ENCODE assay signal across 19 mouse cellular contexts in genomic region chr13:110580166-110580565, GRCm38 (mm10).
DNase-seq lines count a peak whose midpoint lies in the region; ATAC-seq and TF ChIP-seq lines count a peak whose summit lies in the region.
"Had no signal": no experiment of that assay in that cellular context is flagged by ENCODE, and none has a peak within 500 bp of the region (broad histone marks: within the 10 kb centered on the region; RNA-seq: fewer than 3 reads in every experiment).

No protein-coding gene starts in this region.

- TF ChIP-seq CTCF in layer of hippocampus, adult 2 months (conservative IDR thresholded peaks at IDR 0.05), result no peak

- no peak overlapping the region for H3K27ac ChIP-seq in forebrain, embryonic 16.5 days (ENCODE audit: low read length)
- H3K27ac ChIP-seq in forebrain, embryonic 11.5 days (ENCODE audit: low read depth, low read length), result no peak overlapping the region
- peak overlapping the region; percentile 60 for H3K27ac ChIP-seq in layer of hippocampus, adult 2 months
- H3K27ac ChIP-seq: embryonic facial prominence, embryonic 13.5 days; embryonic facial prominence, embryonic 15.5 days; forebrain, embryonic 10.5 days; forebrain, embryonic 13.5 days had no signal

- H3K9me3 ChIP-seq in forebrain, embryonic 16.5 days (ENCODE audit: control insufficient read depth, low read length), result no peaks in the 10 kb centered on the region
- no peaks in the 10 kb centered on the region for H3K9me3 ChIP-seq in forebrain, embryonic 11.5 days (ENCODE audit: control insufficient read depth, low read length)
- H3K9me3 ChIP-seq: embryonic facial prominence, embryonic 13.5 days; embryonic facial prominence, embryonic 15.5 days; forebrain, embryonic 10.5 days; forebrain, embryonic 13.5 days had no signal

- peaks cover 2% of the 10 kb centered on the region; the same call in 1 of the 2 replicates for H3K4me1 ChIP-seq in forebrain, embryonic 16.5 days (replicated peaks; ENCODE audit: control insufficient read depth, insufficient read depth, low read length)
- no peaks in the 10 kb centered on the region for H3K4me1 ChIP-seq in forebrain, embryonic 11.5 days (replicated peaks; ENCODE audit: control insufficient read depth, insufficient read depth, low read length)
- H3K4me1 ChIP-seq: embryonic facial prominence, embryonic 15.5 days had no signal

- H3K4me3 ChIP-seq in forebrain, embryonic 16.5 days (replicated peaks; ENCODE audit: low read length), result no peak overlapping the region
- H3K4me3 ChIP-seq in forebrain, embryonic 11.5 days (ENCODE audit: low read depth, low read length), result no peak overlapping the region
- no peak overlapping the region for H3K4me3 ChIP-seq in layer of hippocampus, adult 2 months
- H3K4me3 ChIP-seq: embryonic facial prominence, embryonic 13.5 days; embryonic facial prominence, embryonic 15.5 days; erythroblast, embryonic 14.5 days; forebrain, embryonic 10.5 days; forebrain, embryonic 13.5 days had no signal

- no peaks in the 10 kb centered on the region for H3K27me3 ChIP-seq in forebrain, embryonic 16.5 days (replicated peaks; ENCODE audit: control insufficient read depth, insufficient read depth, low read length)
- no peaks in the 10 kb centered on the region for H3K27me3 ChIP-seq in forebrain, embryonic 11.5 days (ENCODE audit: control insufficient read depth, insufficient read depth, low read length)
- H3K27me3 ChIP-seq: embryonic facial prominence, embryonic 13.5 days; embryonic facial prominence, embryonic 15.5 days; forebrain, embryonic 13.5 days had no signal

- H3K4me2 ChIP-seq in forebrain, embryonic 16.5 days (ENCODE audit: low read length), result no peak overlapping the region
- H3K4me2 ChIP-seq in forebrain, embryonic 11.5 days (ENCODE audit: low read depth, low read length, severe bottlenecking), result no peak overlapping the region
- H3K4me2 ChIP-seq: embryonic facial prominence, embryonic 13.5 days; embryonic facial prominence, embryonic 15.5 days; forebrain, embryonic 13.5 days had no signal

- DNase-seq in forebrain, embryonic 11.5 days (ENCODE audit: low spot score), result no peak
- no peak for DNase-seq in layer of hippocampus, adult 2 months (ENCODE audit: low spot score in 2 of 2)
- DNase-seq in layer of hippocampus, adult 11-12 months (ENCODE audit: low spot score), result no peak
- DNase-seq: adrenal gland, adult 2 months; adrenal gland, postnatal 10 days; adrenal gland, postnatal 25 days; cerebellum, adult 11 months; cerebellum, adult 18-20 months; cerebellum, adult 8-10 months; cerebellum, adult 9-11 months; cerebellum, postnatal 14 days; cerebellum, postnatal 36 days; embryo, embryonic 11 days had no signal

- ATAC-seq in forebrain, embryonic 16.5 days, result peak; percentile 66; the same call in 1 of the 2 replicates
- no peak for ATAC-seq in forebrain, embryonic 11.5 days (replicated peaks; ENCODE audit: low FRiP score)

- 43% methylated on average over 4 of the region's 4 CpGs for WGBS in forebrain, embryonic 16.5 days
- 84% methylated on average over 4 of the region's 4 CpGs for WGBS in forebrain, embryonic 11.5 days

- H3K9ac ChIP-seq in forebrain, embryonic 16.5 days (replicated peaks; ENCODE audit: low read depth, low read length), result no peak overlapping the region
- H3K9ac ChIP-seq in forebrain, embryonic 11.5 days (ENCODE audit: low read length), result no peak overlapping the region
- H3K9ac ChIP-seq: embryonic facial prominence, embryonic 13.5 days; embryonic facial prominence, embryonic 15.5 days; forebrain, embryonic 13.5 days had no signal

- H3K36me3 ChIP-seq in forebrain, embryonic 16.5 days (ENCODE audit: control insufficient read depth, insufficient read depth), result no peaks in the 10 kb centered on the region
- H3K36me3 ChIP-seq in forebrain, embryonic 11.5 days (ENCODE audit: control insufficient read depth, insufficient read depth, low read length), result no peaks in the 10 kb centered on the region
- H3K36me3 ChIP-seq: embryonic facial prominence, embryonic 13.5 days; embryonic facial prominence, embryonic 15.5 days; forebrain, embryonic 10.5 days had no signal
